Mouse (Mus musculus) midbrain, embryonic 12.5 days (tissue): ENCODE data around the gene Myo15b. TPM values are rescaled to one million over a fixed set of nuclear protein-coding genes. Genes with fewer than 3 reads are reported as not detected.

Source experiments
- ATAC-seq: fragments of 200-750 bp; cut with Nextera tagmentation; 2 replicates; pipeline ENCODE4 v1.8.0; 2017; ENCODE audit warnings: low read depth, moderate TSS enrichment, moderate library complexity; ENCODE audit not compliant: low FRiP score
- H3K27ac ChIP-seq: fragments of 300-500 bp; sonication (generic); replicated peaks from 2 replicates; pipeline ENCODE4 v1.5.1; 2016; ENCODE audit warnings: mild to moderate bottlenecking
- H3K27me3 ChIP-seq: fragments of 300-500 bp; sonication (generic); 2 replicates; pipeline ENCODE4 v1.6.1; 2016; ENCODE audit warnings: mild to moderate bottlenecking
- H3K36me3 ChIP-seq: fragments of 300-500 bp; sonication (generic); 2 replicates; pipeline ENCODE4 v1.6.1; 2016
- H3K4me1 ChIP-seq: fragments of 300-500 bp; sonication (generic); 2 replicates; pipeline ENCODE4 v1.6.1; 2016
- H3K4me2 ChIP-seq: fragments of 300-500 bp; sonication (generic); replicated peaks from 2 replicates; pipeline ENCODE4 v1.6.1; 2016; ENCODE audit warnings: mild to moderate bottlenecking, moderate library complexity
- H3K4me3 ChIP-seq: fragments of 300-500 bp; sonication (generic); 2 replicates; pipeline ENCODE4 v1.5.1; 2016; ENCODE audit warnings: mild to moderate bottlenecking
- H3K9ac ChIP-seq: fragments of 300-500 bp; sonication (generic); replicated peaks from 2 replicates; pipeline ENCODE4 v1.6.1; 2016; ENCODE audit warnings: mild to moderate bottlenecking, moderate library complexity
- H3K9me3 ChIP-seq: fragments of 300-500 bp; sonication (generic); 2 replicates; pipeline ENCODE4 v1.6.1; 2016; ENCODE audit warnings: mild to moderate bottlenecking
- WGBS: fragments of 180-500 bp; shearing (Covaris S2); methylation state at CpG from one replicate; pipeline ENCODE4 v1.1.7; 2016; 5-methylcytosine and 5-hydroxymethylcytosine counted together
- polyA plus RNA-seq: library from polyadenylated mRNA; unstranded; fragments of >200 nt; fragmentation: Nextera tagmentation; extraction: Ambion mirVana; gene quantifications from 2 replicates; pipeline ENCODE4 v1.2.1, GENCODE M21; 2016

Gene Myo15b
- polyA plus RNA-seq, 1 experiment from 2014 or later = 0.37 TPM

DNA sequence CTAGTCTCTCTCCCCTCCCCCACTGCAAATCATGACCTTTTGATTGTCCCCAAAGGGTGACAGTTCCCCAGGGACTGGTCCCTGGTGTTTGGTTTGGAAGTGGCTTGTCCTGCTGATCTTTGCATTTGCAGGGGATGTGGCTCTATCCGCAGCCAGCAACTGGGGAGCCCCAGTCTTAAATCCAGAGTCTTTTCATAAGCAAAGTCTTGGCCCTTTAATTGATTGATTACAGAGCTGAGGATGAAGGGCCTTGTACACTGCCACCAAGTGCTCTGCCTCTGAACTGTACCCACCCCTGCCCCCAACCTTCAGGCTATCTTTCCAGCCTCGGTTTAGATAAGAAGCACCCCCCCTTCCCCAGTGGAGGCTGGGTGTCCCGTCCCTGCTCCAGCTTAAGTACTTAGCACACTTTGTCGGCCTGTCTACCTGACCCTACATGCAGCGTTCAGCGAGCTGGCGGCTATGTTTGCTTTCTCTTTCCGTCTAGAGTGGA, 25.1 kb upstream of the Myo15b start:
- Histone ChIP-seq H3K4me1 (peaks cover 17% of the 10 kb centered on the region; the same call in 1 of the 2 replicates), H3K9me3 (no peaks in the 10 kb centered on the region), H3K4me3 (no peak overlapping the region), H3K36me3 (no peaks in the 10 kb centered on the region), H3K27me3 (peaks cover 71% of the 10 kb centered on the region), H3K9ac (no peak overlapping the region), H3K4me2 (no peak overlapping the region), H3K27ac (no peak overlapping the region)
- 22% methylated on average over 8 of the region's 8 CpGs for WGBS
- no peak for ATAC-seq

DNA sequence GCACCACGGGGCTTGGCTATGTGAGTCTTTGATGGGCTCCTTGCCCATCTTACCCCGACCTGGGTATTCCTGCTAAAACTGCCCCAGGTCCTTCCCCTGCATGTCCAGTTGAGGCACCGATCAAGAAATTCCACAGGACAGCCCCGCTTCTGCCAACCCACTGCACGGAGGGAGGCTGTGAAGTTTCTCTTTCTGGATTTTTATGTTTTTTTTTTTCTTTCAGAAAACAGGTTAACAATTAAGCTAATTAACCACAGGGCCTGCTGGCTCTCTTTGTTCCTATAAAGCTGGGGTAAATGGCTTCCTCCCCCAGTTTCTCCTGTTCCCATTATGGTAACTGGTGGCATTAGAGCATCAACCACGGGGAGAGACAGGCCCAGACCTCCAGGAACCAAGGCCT, 24.2 kb upstream of the Myo15b start:
- Histone ChIP-seq H3K9ac (no peak overlapping the region), H3K9me3 (no peaks in the 10 kb centered on the region), H3K27ac (no peak overlapping the region), H3K36me3 (no peaks in the 10 kb centered on the region), H3K27me3 (peaks cover 61% of the 10 kb centered on the region), H3K4me3 (no peak overlapping the region), H3K4me2 (no peak overlapping the region), H3K4me1 (peaks cover 17% of the 10 kb centered on the region; the same call in 1 of the 2 replicates)
- WGBS = 76% methylated on average over 6 of the region's 6 CpGs
- no peak for ATAC-seq

DNA sequence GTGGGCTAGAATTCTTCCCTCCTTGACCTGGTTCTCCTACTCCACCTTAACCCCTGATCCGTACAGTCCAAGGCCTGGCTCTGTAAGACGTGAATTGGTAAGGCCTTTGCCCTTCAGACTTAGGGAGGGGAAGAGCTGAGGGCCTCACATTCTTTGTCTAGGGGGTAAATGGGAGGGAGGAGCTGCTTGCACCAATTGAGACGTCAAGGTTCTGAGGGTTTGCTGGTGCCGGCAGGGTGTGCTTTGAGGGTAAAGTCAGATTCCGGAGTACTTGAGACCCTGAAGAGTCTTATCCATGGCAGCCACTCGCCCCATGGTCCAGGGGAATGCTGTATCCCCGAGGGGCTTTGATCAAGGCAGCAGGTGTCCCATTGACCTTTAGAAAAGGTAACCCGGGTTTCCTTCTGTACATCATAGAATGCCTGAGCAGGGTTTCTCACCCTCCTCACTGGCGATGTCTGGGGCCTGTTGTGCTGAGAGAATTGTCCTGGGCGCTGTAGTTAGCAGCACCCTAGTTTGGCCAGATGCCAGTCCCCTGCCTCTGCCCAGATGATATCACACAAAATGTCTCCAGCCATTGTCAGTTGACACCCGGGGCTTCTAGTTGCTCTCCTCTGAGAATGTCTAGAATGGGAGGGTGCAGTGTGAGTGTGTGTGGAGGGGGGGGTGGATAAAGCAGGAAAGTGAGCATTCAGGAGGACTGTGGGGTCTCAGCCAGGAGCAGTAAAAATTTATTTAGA, 21.4 kb upstream of the Myo15b start:
- Histone ChIP-seq H3K9me3 (no peaks in the 10 kb centered on the region), H3K4me3 (no peak overlapping the region), H3K27me3 (peaks cover 33% of the 10 kb centered on the region), H3K36me3 (no peaks in the 10 kb centered on the region), H3K27ac (no peak overlapping the region), H3K9ac (no peak overlapping the region), H3K4me1 (peaks cover 16% of the 10 kb centered on the region; the same call in 1 of the 2 replicates), H3K4me2 (no peak overlapping the region)
- 36% methylated on average over 11 of the region's 11 CpGs for WGBS
- no peak for ATAC-seq

DNA sequence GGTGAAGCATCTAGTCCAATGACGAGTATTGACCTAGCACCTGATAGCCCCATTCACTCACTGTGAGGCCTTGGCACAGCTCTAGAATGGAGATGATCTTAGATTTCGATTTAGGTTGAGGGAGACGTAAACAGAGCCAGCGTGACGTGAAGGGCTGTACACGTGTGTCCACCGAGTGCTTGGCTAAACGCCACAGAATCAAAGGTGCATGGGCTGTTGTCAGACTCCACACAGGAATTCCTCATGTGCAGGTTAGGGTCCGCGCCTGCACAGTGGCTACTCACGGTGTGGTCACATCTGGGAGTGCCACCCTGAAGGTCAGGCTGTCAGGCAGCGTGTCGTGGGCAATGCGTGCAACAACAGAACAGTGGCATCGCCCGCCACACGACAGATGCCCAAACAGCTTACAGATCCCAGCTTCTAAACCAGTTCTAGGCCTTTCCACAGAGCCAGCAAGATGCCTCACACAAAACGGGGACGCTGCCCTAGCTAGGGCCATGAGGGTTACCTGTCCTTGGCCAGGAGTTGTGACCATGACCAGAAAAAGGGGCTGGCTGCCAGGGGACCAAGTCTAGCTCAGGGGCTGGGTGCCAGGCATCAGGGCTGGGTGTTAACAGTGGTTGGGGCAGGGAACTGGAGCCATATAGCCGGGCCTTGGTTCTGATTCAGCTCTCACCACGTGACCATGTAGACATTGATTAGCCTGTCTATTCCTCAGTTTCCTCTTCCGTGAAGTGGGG, 20.4 kb upstream of the Myo15b start:
- 92% methylated on average over 22 of the region's 22 CpGs for WGBS
- Histone ChIP-seq H3K27ac (no peak overlapping the region), H3K4me1 (peaks cover 12% of the 10 kb centered on the region; the same call in 1 of the 2 replicates)

DNA sequence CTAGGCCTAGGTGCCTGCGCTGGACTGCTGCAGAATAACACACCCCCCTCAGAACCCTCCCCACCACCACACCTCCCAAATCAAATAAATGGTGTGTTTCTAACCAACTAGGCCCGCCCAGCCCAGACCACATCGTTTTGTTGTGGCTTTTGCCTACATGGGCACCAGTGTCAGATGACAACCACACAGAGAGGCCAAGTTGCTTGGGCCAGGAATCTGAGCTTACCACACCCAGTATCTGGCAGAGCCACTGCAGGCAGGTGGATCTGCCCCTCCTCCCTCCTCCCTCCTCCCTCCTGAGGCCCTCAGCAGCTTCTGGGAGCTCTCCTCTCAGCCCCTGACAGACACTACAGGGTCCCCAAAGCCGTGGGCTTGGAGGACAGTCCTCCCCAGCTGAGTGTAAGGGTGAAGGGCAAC, 19.3 kb upstream of the Myo15b start:
- Histone ChIP-seq H3K4me1 (peaks cover 8% of the 10 kb centered on the region; the same call in 1 of the 2 replicates), H3K27me3 (peaks cover 22% of the 10 kb centered on the region; the same call in 1 of the 2 replicates), H3K4me3 (no peak overlapping the region), H3K36me3 (no peaks in the 10 kb centered on the region), H3K9me3 (no peaks in the 10 kb centered on the region), H3K27ac (no peak overlapping the region), H3K4me2 (no peak overlapping the region), H3K9ac (no peak overlapping the region)
- 42% methylated on average over 4 of the region's 4 CpGs for WGBS
- ATAC-seq = no peak

More for the DNA sequence above, 20.4 kb upstream of the Myo15b start:
- Histone ChIP-seq H3K27me3 (peaks cover 24% of the 10 kb centered on the region), H3K9me3 (no peaks in the 10 kb centered on the region), H3K36me3 (no peaks in the 10 kb centered on the region), H3K4me3 (no peak overlapping the region), H3K9ac (no peak overlapping the region), H3K4me2 (no peak overlapping the region)
- ATAC-seq = no peak

DNA sequence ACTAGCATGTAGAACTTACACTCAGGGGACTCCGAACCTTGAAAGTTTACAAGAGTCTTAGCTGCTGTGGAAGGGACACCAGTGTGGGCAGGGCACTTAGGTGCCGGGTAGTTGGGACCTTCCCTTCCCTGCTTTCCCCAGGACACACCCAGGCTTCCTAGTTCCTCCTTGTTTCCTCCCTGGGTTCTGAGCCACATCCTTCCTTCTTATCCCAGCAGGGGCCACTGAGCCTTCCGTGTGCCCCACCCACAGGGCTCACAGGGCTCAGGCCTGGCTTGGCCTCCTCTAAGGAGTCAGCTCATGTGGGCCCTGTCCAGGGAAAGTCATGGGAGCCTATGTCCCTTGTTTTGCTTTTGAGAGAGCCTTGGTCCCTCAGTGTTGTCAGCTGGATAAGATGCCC, 18.5 kb upstream of the Myo15b start:
- WGBS = 56% methylated on average over 3 of the region's 3 CpGs
- peaks cover 17% of the 10 kb centered on the region; the same call in 1 of the 2 replicates for H3K27me3 ChIP-seq
- H3K9me3 ChIP-seq = no peaks in the 10 kb centered on the region
- no peak for ATAC-seq
- H3K4me3 ChIP-seq = no peak overlapping the region
- H3K4me1 ChIP-seq = peaks cover 8% of the 10 kb centered on the region; the same call in 1 of the 2 replicates
- no peak overlapping the region for H3K4me2 ChIP-seq
- H3K27ac ChIP-seq = no peak overlapping the region
- H3K9ac ChIP-seq = no peak overlapping the region
- no peaks in the 10 kb centered on the region for H3K36me3 ChIP-seq

DNA sequence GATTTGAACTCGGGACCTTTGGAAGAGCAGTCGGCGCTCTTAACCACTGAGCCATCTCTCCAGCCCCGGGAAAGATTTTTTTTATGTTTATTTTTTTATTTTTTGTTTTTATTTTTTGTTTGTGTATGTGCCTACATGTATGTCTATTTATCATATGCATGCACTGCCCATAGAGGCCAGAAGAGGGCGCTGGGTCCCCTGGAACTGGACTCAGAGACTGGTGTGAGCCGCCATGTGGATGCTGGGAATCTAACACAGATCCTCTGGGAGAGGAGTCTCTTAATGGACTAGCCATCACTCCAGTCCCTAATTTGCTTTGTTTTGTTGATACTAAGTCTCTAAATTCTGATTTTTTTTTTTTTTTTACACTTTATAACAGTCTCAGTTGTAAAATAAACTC, 17.2 kb upstream of the Myo15b start:
- ATAC-seq = no peak
- H3K27me3 ChIP-seq = peaks cover 7% of the 10 kb centered on the region; the same call in 1 of the 2 replicates
- H3K4me1 ChIP-seq = peaks cover 8% of the 10 kb centered on the region; the same call in 1 of the 2 replicates

DNA sequence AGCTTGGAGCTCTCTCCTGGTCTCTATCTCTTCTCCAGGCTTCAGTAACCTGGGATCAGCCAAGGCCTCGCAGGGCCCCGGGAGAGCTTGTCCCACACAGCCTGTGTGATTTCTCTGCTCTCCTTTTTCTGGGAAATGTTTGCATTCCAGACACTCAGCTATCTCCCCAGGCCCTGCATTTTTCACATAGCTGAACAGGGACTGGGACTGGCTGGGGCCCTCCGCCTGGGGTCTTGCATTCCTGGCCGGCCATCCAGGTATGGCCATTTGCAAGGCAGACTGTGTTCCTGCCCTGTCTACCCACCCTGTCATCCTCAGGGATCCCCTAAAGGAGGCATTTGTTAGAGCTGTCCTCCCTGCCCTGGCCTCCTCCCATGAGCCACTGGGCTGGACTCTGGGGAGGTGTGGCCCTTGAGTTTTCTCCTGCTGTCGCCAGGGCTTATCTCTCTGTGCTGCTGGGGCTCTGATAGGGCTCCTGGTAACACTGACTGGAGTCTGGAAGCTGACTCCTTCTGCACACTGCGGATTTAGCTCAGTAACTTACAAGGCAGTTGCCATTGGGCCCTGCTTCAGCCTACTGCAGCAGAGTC, 16.1 kb upstream of the Myo15b start:
- H3K27me3 ChIP-seq = 0 out of 2 replicates have a peak, but pooled peaks cover 4% of the 10 kb centered on the region
- H3K36me3 ChIP-seq = no peaks in the 10 kb centered on the region
- 24% methylated on average over 6 of the region's 6 CpGs for WGBS
- H3K9ac ChIP-seq = no peak overlapping the region
- H3K27ac ChIP-seq = no peak overlapping the region
- ATAC-seq = no peak
- H3K9me3 ChIP-seq = no peaks in the 10 kb centered on the region
- H3K4me1 ChIP-seq = 0 out of 2 replicates have a peak, but pooled peaks cover 3% of the 10 kb centered on the region
- H3K4me2 ChIP-seq = no peak overlapping the region
- no peak overlapping the region for H3K4me3 ChIP-seq

More for the DNA sequence above, 17.2 kb upstream of the Myo15b start:
- no peak overlapping the region for H3K9ac ChIP-seq
- H3K36me3 ChIP-seq = no peaks in the 10 kb centered on the region
- H3K9me3 ChIP-seq = no peaks in the 10 kb centered on the region
- H3K4me3 ChIP-seq = no peak overlapping the region
- WGBS = 85% methylated on average over 6 of the region's 6 CpGs
- no peak overlapping the region for H3K4me2 ChIP-seq
- no peak overlapping the region for H3K27ac ChIP-seq

DNA sequence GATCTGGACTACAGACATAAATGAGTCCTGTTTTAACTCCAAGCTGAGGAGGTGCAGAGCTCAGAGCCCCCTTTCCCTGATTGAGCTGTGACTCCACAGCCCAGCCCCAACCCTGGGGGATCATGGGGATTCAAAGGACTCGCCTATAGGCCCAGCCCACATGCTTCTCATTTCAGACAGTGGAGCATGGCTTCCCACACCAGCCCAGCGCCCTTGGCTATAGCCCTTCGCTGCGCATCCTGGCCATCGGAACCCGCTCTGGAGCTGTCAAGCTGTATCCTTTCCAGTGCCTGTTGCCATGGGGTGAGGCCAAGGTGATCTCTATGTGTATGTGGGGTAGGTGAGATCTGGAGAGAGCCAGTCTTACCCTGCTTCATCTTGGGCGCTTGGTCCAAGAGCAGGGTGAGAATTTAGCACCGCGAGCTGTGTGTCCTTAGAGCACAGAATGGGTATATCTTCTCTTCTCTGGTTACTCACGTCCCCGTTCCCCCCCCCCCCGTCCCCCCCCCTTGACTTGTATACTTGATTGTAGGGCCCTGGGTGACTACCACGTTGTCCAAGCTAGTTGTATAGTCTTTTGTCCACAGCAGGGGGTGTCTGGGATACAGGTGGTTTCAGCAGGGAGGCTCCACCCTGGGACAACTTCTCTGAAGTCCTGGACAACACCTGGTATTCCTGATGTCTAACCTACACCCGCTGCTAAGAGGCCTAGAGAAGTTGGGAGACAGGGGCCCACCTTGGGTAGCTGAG, 14.9 kb upstream of the Myo15b start:
- Histone ChIP-seq H3K4me3 (no peak overlapping the region), H3K27ac (no peak overlapping the region), H3K27me3 (no peaks in the 10 kb centered on the region), H3K9ac (no peak overlapping the region), H3K9me3 (no peaks in the 10 kb centered on the region), H3K36me3 (no peaks in the 10 kb centered on the region), H3K4me1 (0 out of 2 replicates have a peak, but pooled peaks cover 3% of the 10 kb centered on the region), H3K4me2 (no peak overlapping the region)
- WGBS = 83% methylated on average over 12 of the region's 14 CpGs
- ATAC-seq = no peak

DNA sequence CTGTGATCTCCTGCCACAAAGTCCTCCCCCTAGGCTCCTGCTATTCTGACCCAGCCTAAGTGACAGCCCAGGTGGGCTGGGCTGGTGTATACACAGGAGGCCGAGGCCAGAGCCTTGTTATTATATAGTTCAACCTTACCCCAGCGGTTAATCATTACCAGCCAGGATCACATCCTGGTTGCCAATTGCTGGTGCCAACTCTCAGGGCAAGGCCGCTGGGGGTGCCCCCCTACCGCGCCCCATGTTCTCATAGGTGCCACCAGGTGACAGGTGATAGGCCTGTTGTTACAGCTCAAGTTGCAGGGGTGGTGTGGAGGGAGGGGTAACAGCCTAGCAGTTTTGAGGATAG, 14.3 kb upstream of the Myo15b start:
- Histone ChIP-seq H3K27ac (no peak overlapping the region), H3K9ac (no peak overlapping the region), H3K4me3 (no peak overlapping the region), H3K27me3 (no peaks in the 10 kb centered on the region), H3K4me2 (no peak overlapping the region), H3K4me1 (0 out of 2 replicates have a peak, but pooled peaks cover 3% of the 10 kb centered on the region), H3K36me3 (no peaks in the 10 kb centered on the region), H3K9me3 (no peaks in the 10 kb centered on the region)
- 94% methylated on average over 5 of the region's 5 CpGs for WGBS
- ATAC-seq = no peak

DNA sequence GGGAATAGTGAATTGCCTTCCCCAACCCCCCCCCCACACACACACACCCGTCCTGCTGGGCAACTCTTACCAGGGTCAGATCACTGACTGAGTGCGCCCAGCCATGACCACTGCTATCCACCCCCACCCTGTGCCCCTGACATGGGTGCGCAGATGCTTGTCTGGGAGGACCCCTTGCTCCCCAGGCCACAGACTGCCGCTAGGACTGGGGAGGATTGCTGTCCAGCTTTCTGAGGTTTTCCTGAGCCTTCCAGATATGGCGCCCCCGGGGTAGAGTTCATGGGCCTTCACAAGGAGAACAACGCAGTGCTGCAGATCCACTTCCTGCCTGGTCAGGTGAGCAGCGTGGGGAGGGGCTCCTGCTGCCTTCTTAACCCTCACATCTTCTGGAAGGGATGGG, 14.0 kb upstream of the Myo15b start:
- 69% methylated on average over 8 of the region's 8 CpGs for WGBS
- ATAC-seq = no peak
- Histone ChIP-seq H3K4me3 (no peak overlapping the region), H3K9me3 (no peaks in the 10 kb centered on the region), H3K4me2 (no peak overlapping the region), H3K27ac (no peak overlapping the region), H3K4me1 (0 out of 2 replicates have a peak, but pooled peaks cover 3% of the 10 kb centered on the region), H3K27me3 (no peaks in the 10 kb centered on the region), H3K9ac (no peak overlapping the region), H3K36me3 (no peaks in the 10 kb centered on the region)
